Mouse (Mus musculus) thymus, postnatal 0 days (tissue): ENCODE data around the gene Aldh3a2. TPM values are rescaled to one million over a fixed set of nuclear protein-coding genes. Genes with fewer than 3 reads are reported as not detected.
"Not testable (repeated sequence)": the region's sequence is repeated elsewhere in the genome, so short reads cannot be mapped to it uniquely, and the experiment has no call there.

Experiments used
- DNase-seq: peaks from one replicate; pipeline ENCODE4 v3.0.0-alpha.2; 2015; ENCODE audit warnings: low spot score
- polyA plus RNA-seq: library from polyadenylated mRNA; unstranded; fragments of >200 nt; fragmentation: Nextera tagmentation; extraction: Ambion mirVana; gene quantifications from 2 replicates; pipeline ENCODE4 v1.2.1, GENCODE M21; 2015

Aldh3a2 gene
- 43.3 and 47.0 TPM in 2 replicates for polyA plus RNA-seq

- peak; percentile 96 for DNase-seq
Observed at GRCm38 (mm10) chr11:61266551-61267533, at the start of gene Aldh3a2. TSS of gene Aldh3a2 (minus strand) at chr11:61267464.

- DNase-seq: no peak
Observed at GRCm38 (mm10) chr11:61316864-61317263, 49.6 kb upstream of the Aldh3a2 start.

DNA sequence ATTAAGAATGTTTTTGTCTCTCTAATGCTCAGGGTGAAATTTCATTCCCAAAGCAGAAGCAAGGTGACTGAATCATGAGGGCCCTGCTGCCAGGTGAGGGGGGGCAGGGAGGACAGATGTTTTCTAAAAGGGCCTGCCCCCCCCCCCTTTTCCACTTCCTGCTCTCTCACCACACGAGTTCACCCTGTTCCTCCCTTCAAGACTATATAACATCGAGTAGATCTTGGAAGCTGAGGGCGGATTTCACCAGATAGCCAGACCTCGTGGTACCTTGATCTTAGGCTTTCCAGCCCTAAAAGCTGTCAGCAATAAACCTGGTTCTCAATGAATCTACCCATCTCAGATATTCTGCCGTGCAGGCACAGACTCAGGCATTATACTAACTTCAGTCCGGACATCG, 43.1 kb upstream of the Aldh3a2 start:
- DNase-seq: peak; percentile 68

DNA sequence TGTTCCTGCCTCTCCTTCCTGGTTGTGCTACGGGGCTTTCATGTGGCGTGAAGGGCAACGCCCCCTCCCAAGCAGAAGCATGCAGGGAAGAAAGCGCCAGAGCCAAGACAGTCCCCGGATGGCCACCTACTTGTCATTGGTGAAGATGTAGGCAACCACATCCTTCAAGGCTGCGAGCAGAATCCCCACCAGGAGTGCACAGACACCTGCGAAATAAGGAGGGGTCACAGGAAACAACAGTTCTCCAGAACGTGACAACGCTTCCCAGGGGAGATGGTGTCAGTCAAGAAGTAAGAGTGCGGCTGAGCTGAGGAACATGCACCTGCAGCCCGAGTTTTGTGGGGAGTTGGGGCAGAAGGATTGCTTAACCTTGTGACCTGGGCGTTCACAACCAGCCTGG, 42.6 kb upstream of the Aldh3a2 start:
- DNase-seq: peak; percentile 89

DNA sequence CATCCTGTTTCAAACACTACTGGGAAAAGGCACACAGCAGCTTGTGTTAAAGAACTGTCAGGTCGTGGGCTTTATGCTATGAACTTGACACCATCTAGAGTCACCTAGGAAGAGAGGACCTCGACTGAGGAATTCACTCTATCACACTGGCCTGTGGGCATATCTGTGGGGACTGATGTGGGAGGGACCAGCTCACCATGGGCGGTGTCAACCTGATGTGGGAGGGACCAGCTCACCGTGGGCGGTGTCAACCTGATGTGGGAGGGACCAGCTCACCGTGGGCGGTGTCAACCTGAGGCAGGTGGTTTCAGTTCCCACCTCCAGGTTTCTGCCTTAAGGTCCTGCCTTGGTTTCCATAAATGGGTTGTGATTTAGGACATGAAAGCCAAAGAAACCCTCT, 40.5 kb upstream of the Aldh3a2 start:
- no peak for DNase-seq

- peak; percentile 59 for DNase-seq
Observed at GRCm38 (mm10) chr11:61305377-61305776, 38.1 kb upstream of the Aldh3a2 start.

GRCm38 (mm10) chr11:61304535-61304934, 37.3 kb upstream of the Aldh3a2 start:
- DNase-seq: not testable (repeated sequence)

- DNase-seq: no peak
Observed at GRCm38 (mm10) chr11:61300716-61301392, 33.6 kb upstream of the Aldh3a2 start.

GRCm38 (mm10) chr11:61300205-61300604, 32.9 kb upstream of the Aldh3a2 start:
- DNase-seq: no peak

DNA sequence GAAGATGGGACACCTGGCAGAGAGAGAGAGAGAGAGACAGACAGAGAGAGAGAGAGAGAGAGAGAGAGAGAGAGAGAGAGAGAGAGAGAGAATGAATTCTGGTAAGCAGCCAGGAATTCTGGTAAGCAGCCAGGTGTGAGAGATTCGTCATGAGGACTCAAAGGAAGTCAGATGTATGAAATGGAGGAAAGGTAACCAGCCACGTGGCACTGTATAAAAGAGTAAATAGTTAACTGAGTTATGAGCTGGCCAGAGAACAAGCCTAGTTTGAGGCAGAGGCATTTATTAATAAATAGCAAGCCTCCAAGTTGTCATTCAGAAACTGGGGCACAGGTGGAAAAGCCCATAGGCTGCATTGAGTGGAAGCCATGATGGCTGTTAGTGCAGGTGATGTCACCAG, 30.6 kb upstream of the Aldh3a2 start:
- DNase-seq: no peak

DNA sequence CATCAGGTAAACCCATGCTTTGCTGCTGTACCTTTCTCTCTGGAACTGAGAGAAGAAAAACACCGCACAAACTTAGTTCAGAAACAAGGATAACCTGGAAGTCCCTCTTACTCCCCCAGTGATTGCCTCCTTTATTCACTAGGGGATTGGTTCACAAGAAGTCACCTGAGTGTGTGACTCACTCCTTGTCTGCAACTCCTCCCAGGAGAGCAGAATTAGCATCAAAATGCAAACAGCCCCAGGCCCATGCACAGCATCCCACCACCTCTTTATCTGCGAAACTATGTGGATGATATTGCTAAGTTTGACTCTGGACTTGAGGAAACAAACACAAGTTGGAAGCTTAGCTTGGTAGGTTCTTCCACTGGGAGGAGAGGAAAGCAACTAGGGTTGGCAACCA, 30.1 kb upstream of the Aldh3a2 start:
- no peak for DNase-seq

DNA sequence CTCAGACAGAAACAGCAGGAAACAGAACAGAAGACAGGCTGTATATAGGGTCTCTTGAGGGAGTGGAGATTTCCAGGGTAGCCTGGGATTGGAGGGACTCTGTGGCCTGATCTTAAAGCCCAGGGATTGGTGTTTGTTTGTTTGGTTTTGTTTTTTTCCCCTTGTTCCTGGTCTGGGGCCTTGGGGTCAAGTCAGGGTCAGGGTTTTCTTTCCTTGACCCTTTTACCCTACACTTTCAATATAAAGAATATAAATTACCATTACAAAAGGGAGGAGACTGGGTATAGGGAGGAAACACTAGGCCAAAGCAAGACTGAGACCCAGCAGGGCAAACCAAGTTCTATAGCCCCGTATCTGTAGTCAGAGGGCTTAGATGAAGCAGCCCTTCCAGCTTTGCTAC, 29.3 kb upstream of the Aldh3a2 start:
- DNase-seq: no peak

- DNase-seq: no peak
Observed at GRCm38 (mm10) chr11:61295556-61295955, 28.3 kb upstream of the Aldh3a2 start.

- no peak for DNase-seq
Observed at GRCm38 (mm10) chr11:61294431-61294830, 27.2 kb upstream of the Aldh3a2 start.

GRCm38 (mm10) chr11:61293251-61293650, 26.0 kb upstream of the Aldh3a2 start:
- DNase-seq: no peak

DNA sequence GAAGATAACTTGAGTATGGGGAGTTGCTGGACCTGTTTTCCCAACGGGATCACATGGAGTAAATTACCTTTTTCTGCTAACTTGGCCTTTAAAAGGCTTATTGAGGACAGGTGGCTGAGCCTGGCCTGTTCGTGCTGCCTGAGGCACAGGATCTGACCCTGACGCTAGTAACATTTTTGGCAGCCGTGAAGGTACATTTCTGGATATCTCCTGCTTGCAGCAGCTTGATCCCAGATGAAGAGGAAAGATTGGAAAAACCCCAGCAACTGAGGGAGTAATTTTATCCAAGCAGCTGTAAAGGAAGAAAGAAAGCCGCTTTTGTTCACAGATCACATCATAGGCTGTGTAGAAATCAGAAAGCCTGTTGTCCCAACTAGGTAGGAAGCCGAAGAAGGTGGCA, 17.1 kb upstream of the Aldh3a2 start:
- no peak for DNase-seq

GRCm38 (mm10) chr11:61283414-61284049, 16.3 kb upstream of the Aldh3a2 start:
- no peak for DNase-seq

GRCm38 (mm10) chr11:61278445-61279077, 11.3 kb upstream of the Aldh3a2 start:
- no peak for DNase-seq

DNA sequence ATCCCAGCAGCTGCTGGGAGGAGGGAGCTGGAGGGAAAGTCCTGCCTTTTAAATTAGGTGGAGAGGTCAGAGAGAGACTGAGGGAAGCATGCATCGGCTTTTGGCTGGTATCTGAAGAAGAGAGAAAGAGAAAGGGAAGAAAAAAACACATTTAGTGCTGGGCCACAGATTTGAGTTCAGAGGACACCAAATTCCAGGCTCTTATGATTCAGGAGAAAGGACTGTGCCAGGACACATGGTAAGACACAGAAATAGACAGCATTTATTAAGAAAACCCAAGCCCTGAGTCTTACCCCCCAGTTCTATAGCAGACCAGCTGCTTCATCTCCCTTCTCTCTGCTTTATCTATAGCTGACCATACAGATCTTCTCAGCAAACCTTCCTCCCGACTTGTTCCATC, 10.7 kb upstream of the Aldh3a2 start:
- no peak for DNase-seq

GRCm38 (mm10) chr11:61276482-61276881, 9.2 kb upstream of the Aldh3a2 start:
- no peak for DNase-seq

- DNase-seq: no peak
Observed at GRCm38 (mm10) chr11:61275106-61275505, 7.8 kb upstream of the Aldh3a2 start.
